Mouse (Mus musculus) testis, postnatal 14 days (tissue): Measurements from ENCODE around the gene Hs2st1.

Source experiments
- DNase-seq: peaks from one replicate; pipeline ENCODE4 v3.0.0; 2021; ENCODE audit warnings: low spot score

Gene Hs2st1

GRCm38 (mm10) chr3:144506213-144506612, 63.8 kb downstream of the Hs2st1 start:
- no peak for DNase-seq

DNA sequence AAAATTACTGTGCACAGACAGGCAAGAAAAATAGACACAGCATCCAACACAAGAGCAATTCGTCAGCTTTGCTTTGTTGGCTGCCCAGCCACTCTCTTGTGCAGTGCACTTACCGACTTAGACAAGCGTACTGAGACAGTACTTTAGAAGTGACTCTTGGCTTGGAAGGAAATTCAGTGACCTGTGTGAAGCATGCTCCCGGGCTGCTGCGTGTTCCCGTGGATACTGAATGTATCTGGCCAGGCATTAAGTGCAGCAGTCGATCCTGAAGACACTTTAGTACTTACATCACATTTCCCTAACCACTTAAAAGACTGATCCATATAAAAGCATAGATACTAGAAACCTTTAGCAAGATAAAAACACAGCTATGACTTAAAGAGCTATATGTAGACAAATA, 68.1 kb downstream of the Hs2st1 start:
- no peak for DNase-seq

DNA sequence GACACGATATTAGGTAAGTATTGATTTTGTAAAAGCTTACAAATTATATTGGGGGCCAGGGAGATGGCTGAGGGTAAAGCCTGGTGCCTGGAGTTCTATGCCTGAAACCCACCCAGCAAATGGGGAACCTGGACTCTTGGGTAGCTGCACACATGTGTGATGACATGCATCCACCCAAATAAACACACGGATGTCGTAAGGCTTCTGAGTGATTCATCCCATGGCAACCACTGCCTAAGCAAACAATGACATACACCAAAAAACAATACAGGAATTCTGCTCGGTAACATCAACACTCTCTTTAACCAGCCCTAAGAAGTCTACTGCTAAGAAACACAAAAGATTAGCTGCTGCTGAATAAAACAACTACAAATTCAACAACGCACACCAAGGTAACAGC, 73.2 kb downstream of the Hs2st1 start:
- DNase-seq: no peak

- DNase-seq: no peak
Observed at GRCm38 (mm10) chr3:144494838-144495237, 75.1 kb downstream of the Hs2st1 start.

DNA sequence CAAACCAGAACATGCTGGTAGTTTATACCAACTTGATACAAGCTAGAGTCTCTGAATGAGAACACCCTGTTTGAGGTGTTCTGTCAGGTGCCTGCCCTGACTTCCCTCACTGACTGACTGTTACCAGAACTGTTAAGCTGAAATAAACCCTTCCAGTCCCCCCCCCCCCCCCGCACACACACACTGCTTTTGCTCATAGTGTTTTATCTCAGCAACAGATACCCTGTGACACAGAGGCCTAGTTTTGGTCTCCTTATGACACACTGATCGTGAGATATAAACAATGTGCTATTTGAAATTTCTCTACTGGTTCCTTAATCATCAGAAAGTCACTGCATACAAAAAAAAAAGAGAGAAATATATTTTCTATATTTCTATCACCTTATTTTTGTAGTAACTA, 81.2 kb downstream of the Hs2st1 start:
- DNase-seq: no peak

DNA sequence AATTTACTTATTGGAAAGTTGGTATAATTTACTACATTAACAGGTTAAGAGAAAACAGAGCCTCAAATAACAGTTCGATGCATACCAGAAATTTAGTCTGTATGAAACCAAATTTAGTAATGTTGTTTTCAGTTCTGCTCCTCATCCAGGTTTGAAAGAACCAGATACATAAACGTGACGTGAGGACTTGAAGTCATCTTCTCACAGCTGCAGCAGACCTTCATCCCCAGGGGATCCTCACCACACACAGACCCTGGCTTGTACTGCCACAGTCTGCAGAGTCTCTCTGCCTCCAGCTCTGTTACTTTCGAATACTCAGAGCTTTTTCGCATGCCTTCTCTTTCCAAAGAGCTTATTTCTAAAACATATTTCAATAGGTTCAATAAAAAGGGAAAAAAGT, 89.4 kb downstream of the Hs2st1 start:
- no peak for DNase-seq

- no peak for DNase-seq
Observed at GRCm38 (mm10) chr3:144478427-144478794, 91.6 kb downstream of the Hs2st1 start.

DNA sequence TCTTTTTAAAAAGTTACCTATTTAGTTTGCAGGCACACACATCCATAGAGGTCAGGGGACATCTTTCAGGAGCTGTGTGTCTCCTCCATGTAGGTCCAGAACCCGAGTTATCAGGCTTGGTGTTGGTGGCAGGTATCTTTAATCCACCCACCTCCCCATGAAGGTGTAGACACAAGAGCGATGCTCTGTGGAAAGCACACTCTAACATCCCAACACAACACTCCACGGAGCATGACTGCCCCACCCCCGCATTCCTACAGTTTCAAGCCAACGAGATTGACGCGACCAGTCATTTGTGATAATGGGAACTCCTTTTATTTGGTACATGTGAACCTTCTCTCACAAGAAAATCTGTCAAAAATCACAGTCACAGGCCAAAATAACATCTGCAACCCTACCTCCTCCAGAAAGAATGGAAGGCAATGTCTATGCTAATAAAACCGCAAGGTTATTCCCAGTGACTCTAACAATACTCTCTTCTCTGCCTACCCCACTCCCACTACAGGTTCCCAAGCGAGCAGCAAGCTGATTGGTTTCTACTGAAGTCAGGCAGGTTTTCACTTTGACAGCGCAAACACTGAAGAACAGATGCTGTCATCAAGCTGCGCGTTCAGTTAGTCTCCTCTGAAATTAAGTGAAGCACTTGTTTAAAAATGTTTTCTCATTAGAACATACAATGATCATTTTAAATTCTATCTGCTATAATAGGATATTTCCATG, 92.1 kb downstream of the Hs2st1 start:
- DNase-seq: no peak

DNA sequence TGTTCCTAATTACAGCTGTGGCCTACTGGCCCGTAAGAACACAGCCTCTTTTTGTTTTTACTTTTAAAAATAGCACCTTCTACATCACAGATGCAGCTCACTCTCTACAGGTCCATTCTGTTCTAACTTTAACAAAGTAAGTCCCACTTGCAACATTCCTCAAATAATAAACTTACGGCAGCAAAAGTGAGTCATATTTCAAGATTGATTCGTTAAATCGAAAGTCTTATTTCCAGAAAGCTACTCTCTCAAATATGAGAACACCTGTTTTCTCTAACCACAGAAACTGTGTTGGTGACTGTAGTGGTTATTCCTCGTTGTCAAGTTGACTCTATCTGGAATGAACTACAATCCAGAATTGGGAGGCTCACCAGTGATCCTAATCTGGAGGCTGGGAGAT, 94.1 kb downstream of the Hs2st1 start:
- no peak for DNase-seq

GRCm38 (mm10) chr3:144474726-144475125, 95.3 kb downstream of the Hs2st1 start:
- no peak for DNase-seq

GRCm38 (mm10) chr3:144471954-144472353, 98.0 kb downstream of the Hs2st1 start:
- no peak for DNase-seq

DNA sequence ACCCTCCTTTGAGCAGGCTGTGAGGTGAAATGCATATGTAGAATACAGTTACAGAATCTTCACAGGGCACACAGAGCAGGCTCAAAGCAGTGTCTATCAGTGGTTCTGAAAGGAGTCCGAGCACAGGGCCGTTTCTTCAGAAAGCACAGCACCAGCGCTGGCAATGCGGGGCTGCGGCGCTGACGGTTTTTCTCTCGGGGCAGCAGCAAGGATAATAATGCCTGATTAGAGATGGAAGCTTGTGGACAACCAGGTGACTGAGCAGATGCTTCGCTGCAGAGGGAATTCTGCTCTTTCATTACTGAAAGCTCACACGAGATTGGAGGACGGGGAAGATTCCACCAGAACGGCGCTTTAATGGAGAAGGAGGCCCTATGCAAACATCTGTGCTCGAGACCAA, 99.1 kb downstream of the Hs2st1 start:
- no peak for DNase-seq

GRCm38 (mm10) chr3:144467521-144467920, 102.5 kb downstream of the Hs2st1 start:
- DNase-seq: no peak

DNA sequence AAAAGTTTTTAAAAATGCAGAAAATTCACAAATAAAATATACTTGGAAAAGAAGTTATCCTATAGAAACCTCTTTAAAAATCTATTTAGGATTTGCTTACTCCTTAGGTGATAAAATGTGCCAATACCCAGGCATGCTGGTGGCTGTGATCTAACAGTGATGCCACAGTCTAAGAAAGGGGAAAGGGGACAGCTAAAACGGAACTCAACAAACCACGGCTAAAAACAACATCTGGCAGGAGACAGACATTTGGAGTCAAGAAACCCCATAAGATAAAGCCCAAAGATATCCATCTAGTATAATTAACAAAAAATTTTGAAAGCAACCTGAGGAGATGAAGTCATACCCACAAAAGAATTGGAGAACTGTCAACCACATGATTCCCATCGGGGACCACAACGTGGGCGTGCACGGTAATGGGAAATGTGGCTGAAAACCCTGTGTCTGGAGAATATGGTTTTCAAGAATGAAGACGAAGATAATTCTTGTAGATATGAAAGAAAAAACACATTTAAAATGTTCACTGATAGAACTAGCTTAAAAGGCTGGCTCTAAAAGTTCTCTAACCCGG, 103.8 kb downstream of the Hs2st1 start:
- DNase-seq: no peak

DNA sequence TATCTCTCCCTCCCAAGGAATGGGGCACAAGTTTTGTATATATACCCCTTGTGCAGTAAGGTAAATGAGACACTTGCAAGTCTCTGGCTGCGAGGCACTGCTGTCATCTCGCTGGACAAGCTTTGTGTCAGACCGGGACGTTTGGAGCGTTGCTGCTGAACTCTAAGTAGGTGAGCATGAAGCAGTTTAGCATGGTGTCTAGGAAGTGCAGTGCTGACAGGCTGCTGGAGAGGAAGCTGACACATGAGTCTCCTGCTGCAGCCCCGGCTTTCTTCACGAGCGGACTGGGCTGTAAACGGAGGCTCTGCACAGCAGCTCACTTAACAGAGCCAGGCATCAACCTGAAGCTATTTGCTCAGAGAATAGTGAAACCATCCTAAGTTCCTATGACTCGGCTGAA, 107.3 kb downstream of the Hs2st1 start:
- DNase-seq: no peak

DNA sequence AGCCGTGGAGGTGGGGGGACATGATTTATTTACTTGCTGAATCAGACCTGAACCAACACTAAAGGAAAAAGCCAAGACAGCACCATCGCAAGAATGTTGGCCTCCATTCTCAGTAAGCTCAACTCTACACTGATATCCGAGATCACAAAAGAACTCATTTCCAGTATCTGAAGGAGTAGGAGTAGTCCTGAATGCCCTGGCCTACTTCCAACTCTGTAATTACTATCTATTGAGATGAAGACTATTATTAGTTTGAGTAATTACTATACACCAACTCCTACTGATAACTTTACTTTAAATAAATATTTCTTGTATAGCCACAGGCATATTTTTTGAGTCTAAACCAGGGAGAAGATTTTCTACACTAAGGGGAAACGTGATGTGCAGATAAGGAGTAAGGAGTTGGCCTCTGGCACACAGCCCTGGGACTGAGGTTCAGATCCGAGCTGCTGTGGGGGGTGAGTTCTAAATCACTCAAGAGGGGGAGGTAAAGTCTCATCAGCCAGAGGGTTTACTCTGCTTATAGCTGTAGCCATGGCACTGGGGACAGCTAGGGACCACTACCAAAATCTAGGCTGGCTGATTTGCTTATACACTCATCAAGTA, 109.7 kb downstream of the Hs2st1 start:
- DNase-seq: no peak

DNA sequence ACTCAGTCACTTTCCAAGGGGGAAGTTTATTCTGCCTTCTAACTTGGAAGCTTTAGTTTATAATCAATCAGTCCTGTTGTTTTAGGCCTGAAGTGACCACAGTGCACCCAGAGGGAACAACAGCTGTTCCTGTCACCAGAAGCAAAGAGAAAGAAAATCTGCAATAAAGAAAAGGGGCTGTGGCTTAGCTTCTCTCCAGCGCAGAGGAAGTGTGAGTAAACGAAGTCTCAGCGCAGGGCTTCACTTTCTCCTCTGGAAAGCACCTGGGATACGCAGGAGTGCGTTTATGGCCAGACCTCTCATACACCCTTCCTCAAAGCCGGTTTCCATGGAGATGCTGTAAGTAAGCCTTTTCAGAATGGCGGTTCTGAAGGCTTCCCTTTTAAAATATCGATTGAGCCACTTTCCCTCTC, 110.7 kb downstream of the Hs2st1 start:
- no peak for DNase-seq

- peak; percentile 16 for DNase-seq
Observed at GRCm38 (mm10) chr3:144453701-144454430, 116.1 kb downstream of the Hs2st1 start.

DNA sequence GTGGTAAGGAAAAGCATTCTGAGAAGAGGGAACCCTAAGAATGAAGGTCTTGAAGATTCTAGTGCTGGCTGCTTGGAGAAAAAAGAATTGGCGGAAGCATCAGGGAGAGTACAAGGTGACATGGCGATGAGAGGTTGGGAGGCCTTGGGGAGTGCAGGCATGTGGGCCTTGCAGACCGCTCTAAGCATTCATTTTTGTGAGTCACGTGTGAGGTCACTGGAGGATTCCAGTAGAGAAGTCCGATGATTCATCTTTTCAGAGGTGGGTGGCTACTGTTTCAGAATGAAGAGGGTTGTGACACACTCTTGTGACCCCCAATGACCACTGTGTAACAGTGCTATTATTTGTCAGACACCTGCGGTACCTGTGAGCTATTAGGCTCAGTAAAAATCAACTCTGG, 121.0 kb downstream of the Hs2st1 start:
- no peak for DNase-seq

GRCm38 (mm10) chr3:144447917-144448316, 122.1 kb downstream of the Hs2st1 start:
- no peak for DNase-seq

DNA sequence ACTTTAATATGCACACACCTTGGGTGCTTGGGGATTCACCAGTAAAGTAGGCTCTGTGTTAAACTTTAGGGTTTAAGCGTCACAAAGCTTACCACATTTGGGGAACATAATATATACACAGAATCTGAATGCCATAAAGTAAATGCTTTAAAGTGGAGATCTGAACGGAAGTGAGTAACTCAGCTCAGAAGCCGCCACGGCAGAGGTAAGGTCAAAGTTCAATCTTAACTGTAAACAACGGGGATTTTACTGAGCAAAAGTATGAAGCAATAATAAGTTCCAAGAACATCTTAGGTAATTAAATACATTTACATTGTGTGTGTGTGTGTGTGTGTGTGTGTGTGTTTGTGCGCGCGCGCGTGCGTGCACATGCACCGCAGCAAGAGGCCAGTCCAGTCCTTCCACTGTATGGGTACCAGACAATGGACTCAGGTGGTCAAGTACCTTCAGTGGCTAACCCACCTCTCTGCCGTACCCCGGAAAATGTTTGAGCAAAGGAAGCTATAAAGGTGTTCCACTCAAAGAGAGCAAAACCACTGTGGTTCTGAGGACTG, 123.8 kb downstream of the Hs2st1 start:
- DNase-seq: no peak

- no peak for DNase-seq
Observed at GRCm38 (mm10) chr3:144437871-144438398, 132.0 kb downstream of the Hs2st1 start.
